Mouse (Mus musculus): ENCODE data around the gene Gm5155. TPM values are rescaled to one million over a fixed set of nuclear protein-coding genes. Genes with fewer than 3 reads are reported as not detected.
"Not testable (repeated sequence)": the region's sequence is repeated elsewhere in the genome, so short reads cannot be mapped to it uniquely, and the experiment has no call there.

Gene Gm5155
- polyA plus RNA-seq (2014; fragmentation: Nextera tagmentation; extraction: Ambion mirVana) = not detected in 2 replicates

GRCm38 (mm10) chr7:17871467-17871866, at the start of gene Gm5155:
Gene Gm5155, plus strand, starts transcription at chr7:17871767.
- DNase-seq (ENCODE audit: low spot score) (no peak), ATAC-seq (ENCODE audit: insufficient read depth, low FRiP score, low TSS enrichment) (no peak)
- no peak within 1 kb of the TSS for H3K9ac ChIP-seq (ENCODE audit: low read length)
- H3K9me3 ChIP-seq (ENCODE audit: control insufficient read depth, low read length) = peaks cover 8% of the 10 kb centered on the region; the same call in 1 of the 2 replicates
- no peak within 1 kb of the TSS for H3K27ac ChIP-seq (ENCODE audit: low read depth, low read length)
- 78% methylated on average over 1 of the region's 1 CpGs for WGBS
- no peaks in the 10 kb centered on the region for H3K27me3 ChIP-seq (ENCODE audit: control insufficient read depth, insufficient read depth, low read length)
- no peak within 1 kb of the TSS for H3K4me3 ChIP-seq (ENCODE audit: low read depth, low read length)
- H3K4me1 ChIP-seq (ENCODE audit: control insufficient read depth, insufficient read depth, low read length) = no peaks in the 10 kb centered on the region
- H3K36me3 ChIP-seq (ENCODE audit: control insufficient read depth, insufficient read depth, low read length) = no peaks in the 10 kb centered on the region
- no peak within 1 kb of the TSS for H3K4me2 ChIP-seq (ENCODE audit: low read depth)

DNA sequence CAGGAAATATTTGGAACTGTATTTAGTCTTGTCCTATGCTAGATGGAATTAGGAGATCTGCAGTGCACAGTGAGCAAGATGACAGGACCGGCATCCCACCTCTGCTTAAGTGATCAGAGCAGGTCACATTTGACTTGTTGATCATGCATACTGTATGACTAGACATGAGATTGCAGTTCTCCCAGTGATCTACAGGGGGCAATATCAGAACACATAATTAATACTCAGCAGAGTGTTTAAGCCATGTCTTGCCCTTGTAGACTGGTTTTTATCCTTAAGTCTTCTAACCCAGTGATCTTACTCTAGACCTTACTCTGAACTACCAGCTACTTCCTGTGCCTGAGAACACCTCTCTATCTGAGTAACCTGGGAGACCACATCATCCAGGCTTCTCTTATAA, 791 bp upstream of the Gm5155 start:
- no peaks in the 10 kb centered on the region for H3K4me1 ChIP-seq (ENCODE audit: control insufficient read depth, insufficient read depth, low read length)
- H3K9me3 ChIP-seq (ENCODE audit: control insufficient read depth, low read length) = peaks cover 8% of the 10 kb centered on the region; the same call in 1 of the 2 replicates
- no peak overlapping the region for H3K4me2 ChIP-seq (ENCODE audit: low read depth)
- ATAC-seq (ENCODE audit: insufficient read depth, low FRiP score, low TSS enrichment) = no peak
- no peak overlapping the region for H3K9ac ChIP-seq (ENCODE audit: low read length)
- no peak for DNase-seq (ENCODE audit: low spot score)
- H3K36me3 ChIP-seq (ENCODE audit: control insufficient read depth, insufficient read depth, low read length) = no peaks in the 10 kb centered on the region
- no peak overlapping the region for H3K27ac ChIP-seq (ENCODE audit: low read depth, low read length)
- no peak overlapping the region for H3K4me3 ChIP-seq (ENCODE audit: low read depth, low read length)
- 94% methylated on average over 1 of the region's 1 CpGs for WGBS
- H3K27me3 ChIP-seq (ENCODE audit: control insufficient read depth, insufficient read depth, low read length) = no peaks in the 10 kb centered on the region

DNA sequence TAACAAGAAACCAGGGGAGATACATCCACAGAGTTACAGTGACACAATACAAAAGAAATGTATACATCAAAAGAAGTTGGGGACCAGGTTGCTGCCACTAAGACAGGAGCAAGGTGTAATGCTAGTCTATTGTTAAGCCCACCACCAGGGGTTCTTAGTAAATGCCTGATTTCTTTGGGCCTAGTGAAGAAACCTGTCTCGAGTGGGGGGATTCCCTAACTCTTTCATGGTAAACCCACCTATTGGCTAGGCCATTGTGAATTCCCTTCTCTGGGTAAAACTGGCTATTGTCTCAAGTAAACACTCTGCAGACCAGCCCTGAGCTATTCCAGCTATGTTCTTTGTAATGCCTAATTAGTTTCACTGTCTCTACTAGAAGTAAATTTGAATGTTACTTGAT, 23.8 kb downstream of the Gm5155 start:
- H3K9ac ChIP-seq (ENCODE audit: low read length); DNase-seq (ENCODE audit: low spot score); H3K9me3 ChIP-seq (ENCODE audit: control insufficient read depth, low read length); H3K4me3 ChIP-seq (ENCODE audit: low read depth, low read length); H3K4me2 ChIP-seq (ENCODE audit: low read depth); ATAC-seq (ENCODE audit: insufficient read depth, low FRiP score, low TSS enrichment); H3K27me3 ChIP-seq (ENCODE audit: control insufficient read depth, insufficient read depth, low read length); H3K36me3 ChIP-seq (ENCODE audit: control insufficient read depth, insufficient read depth, low read length); H3K27ac ChIP-seq (ENCODE audit: low read depth, low read length); H3K4me1 ChIP-seq (ENCODE audit: control insufficient read depth, insufficient read depth, low read length): not testable (repeated sequence)
- 72% methylated on average over 1 of the region's 1 CpGs for WGBS

GRCm38 (mm10) chr7:17903146-17903915, 31.8 kb downstream of the Gm5155 start:
- H3K27me3 ChIP-seq (ENCODE audit: control insufficient read depth, insufficient read depth, low read length) = no peaks in the 10 kb centered on the region
- no peaks in the 10 kb centered on the region for H3K4me1 ChIP-seq (ENCODE audit: control insufficient read depth, insufficient read depth, low read length)
- no peak overlapping the region for H3K9ac ChIP-seq (ENCODE audit: low read length)
- H3K4me3 ChIP-seq (ENCODE audit: low read depth, low read length) = no peak overlapping the region
- ATAC-seq (ENCODE audit: insufficient read depth, low FRiP score, low TSS enrichment) (no peak), DNase-seq (ENCODE audit: low spot score) (no peak)
- no peak overlapping the region for H3K4me2 ChIP-seq (ENCODE audit: low read depth)
- no peaks in the 10 kb centered on the region; the same call in 1 of the 2 replicates for H3K9me3 ChIP-seq (ENCODE audit: control insufficient read depth, low read length)
- no peak overlapping the region for H3K27ac ChIP-seq (ENCODE audit: low read depth, low read length)
- 75% methylated on average over 6 of the region's 6 CpGs for WGBS
- H3K36me3 ChIP-seq (ENCODE audit: control insufficient read depth, insufficient read depth, low read length) = no peaks in the 10 kb centered on the region

Other genes with a start within 250 kb of the Gm5155 start
- not detected in 2 replicates for gene Ceacam5, start 158.5 kb upstream of the Gm5155 start, polyA plus RNA-seq (2014; fragmentation: Nextera tagmentation; extraction: Ambion mirVana)
- not detected in 2 replicates for gene Ceacam14, start 59.1 kb upstream of the Gm5155 start, polyA plus RNA-seq (2014; fragmentation: Nextera tagmentation; extraction: Ambion mirVana)
- gene Ceacam11, start 100.4 kb downstream of the Gm5155 start, polyA plus RNA-seq (2014; fragmentation: Nextera tagmentation; extraction: Ambion mirVana) = not detected in 2 replicates
- gene Ceacam13, start 138.1 kb downstream of the Gm5155 start, polyA plus RNA-seq (2014; fragmentation: Nextera tagmentation; extraction: Ambion mirVana) = not detected in 2 replicates
- gene Ceacam12, start 194.2 kb downstream of the Gm5155 start, polyA plus RNA-seq (2014; fragmentation: Nextera tagmentation; extraction: Ambion mirVana) = not detected in 2 replicates